Mouse (Mus musculus): ENCODE data around the gene Zc4h2.

DNA sequence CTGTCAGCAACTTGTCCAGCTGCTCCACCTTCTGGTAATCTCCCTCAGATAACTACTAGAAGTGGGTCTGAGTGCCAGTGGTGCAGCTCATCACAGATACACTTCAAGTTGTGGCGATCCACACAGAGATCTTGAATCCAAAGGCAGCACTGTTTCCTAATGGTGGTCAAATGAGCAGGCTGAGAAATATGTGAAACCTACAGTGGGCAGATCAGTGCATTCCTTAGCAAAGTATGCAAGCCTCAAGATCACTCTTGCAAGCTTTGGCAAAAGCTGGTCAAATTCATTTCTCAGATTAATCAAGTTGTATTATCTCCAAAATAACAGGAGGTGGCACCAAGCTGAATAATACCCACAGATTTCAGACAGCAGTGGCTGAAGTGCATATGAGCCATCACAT is 23.9 kb upstream of the Zc4h2 start:
- no peak for TF ChIP-seq CTCF (IDR thresholded peaks at IDR 0.05)
- no peak for TF ChIP-seq EP300 (IDR thresholded peaks at IDR 0.05)
